Mouse (Mus musculus): ENCODE measurements around the gene Tcf15. TPM values are rescaled to one million over a fixed set of nuclear protein-coding genes. Genes with fewer than 3 reads are reported as not detected.

The Tcf15 gene
- polyA plus RNA-seq, 1 experiment: 0.53 TPM

DNA sequence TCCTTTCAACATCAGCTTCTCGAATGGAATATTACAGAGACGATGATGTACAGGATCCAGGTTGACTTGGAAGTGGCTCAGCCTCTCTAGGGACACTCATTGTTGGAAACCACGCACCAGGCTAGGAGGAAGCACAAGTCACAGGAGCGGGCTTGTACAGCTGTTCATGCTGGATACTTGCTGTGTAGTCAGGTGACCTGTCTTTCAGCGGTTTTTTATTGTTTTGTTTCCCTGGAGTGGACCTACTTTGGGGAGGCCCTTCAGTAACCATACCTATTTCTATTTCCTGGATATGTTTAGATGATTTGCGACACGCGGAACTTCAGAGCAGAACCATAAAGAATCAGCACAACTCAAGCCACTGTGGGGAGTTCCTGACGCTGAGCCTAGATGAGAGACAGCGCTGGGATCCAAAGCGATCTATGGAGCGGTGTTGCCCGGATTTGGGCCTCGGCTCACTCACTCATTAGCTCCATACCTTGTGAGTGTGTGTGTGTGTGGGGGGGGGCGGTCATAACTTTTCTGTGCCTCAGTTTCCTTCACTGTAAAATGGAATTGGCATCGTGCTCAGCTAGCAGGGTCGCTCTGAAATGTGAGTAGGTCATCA lies 38.5 kb upstream of the Tcf15 start:
- H3K4me3 ChIP-seq (ENCODE audit: control insufficient read depth, low read depth, low read length): peak overlapping the region; percentile 86
- TF ChIP-seq CTCF (IDR thresholded peaks at IDR 0.05; ENCODE audit: control insufficient read depth, insufficient read depth, insufficient replicate concordance, low read depth, low read length) (no peak), POLR2A (IDR thresholded peaks at IDR 0.05; ENCODE audit: control insufficient read depth, low read depth, low read length) (no peak)
- H3K27me3 ChIP-seq (ENCODE audit: control insufficient read depth, insufficient read depth, low read length): no peaks in the 10 kb centered on the region
- no peaks in the 10 kb centered on the region for H3K36me3 ChIP-seq (ENCODE audit: control insufficient read depth, insufficient read depth, low read length)
- H3K4me1 ChIP-seq (ENCODE audit: control insufficient read depth, insufficient read depth, low read length): peaks cover 3% of the 10 kb centered on the region
- no peak overlapping the region for H3K27ac ChIP-seq (ENCODE audit: control insufficient read depth, insufficient read depth, low read depth, low read length)

DNA sequence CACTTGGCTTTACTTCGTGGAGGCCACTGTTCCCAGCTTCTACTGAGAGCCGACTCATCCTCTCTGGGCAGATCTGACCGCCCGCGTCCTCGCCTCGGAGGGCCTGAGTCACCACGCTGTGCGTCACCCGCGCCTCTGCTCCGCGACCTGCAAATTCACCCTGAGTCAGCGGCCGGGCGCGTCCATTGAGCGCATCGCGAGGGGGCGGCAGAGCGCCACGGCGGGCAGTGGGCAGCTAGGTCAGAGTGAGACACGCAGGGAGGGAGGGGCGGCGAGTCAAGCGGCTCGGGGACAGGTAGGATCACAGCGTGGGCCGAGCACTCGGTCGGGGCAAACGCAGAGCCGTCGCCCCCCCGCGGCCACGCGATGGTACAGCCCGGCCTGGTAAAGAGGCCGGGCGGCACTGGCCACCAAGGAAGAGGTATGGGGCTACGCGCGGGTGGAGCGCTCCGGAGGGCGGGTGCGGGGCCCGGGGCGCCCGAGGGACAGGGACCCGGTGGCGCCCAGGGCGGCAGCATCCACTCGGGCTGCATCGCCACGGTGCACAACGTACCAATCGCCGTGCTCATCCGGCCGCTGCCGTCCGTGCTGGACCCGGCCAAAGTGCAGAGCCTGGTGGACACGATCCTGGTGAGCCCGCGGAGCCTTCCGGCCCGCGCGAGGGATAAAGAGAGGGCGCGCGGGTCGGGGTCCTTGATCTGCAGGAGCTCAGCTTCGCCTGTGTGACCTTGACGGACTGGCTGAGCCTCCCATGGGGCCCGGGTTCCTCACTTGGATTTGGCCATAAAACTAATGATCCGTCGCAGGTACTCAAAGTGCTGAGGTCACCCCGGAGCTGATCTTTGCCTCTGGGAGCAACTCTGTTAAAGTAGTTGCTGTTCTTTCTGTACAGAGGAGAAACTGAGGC lies 37.8 kb upstream of the Tcf15 start, which contains the start of gene Srxn1:
Gene Srxn1 (plus strand): TSS at position 199 of the 907 bp plus-strand sequence.
- peak within 1 kb of the TSS; percentile 48; the same call in 1 of the 2 replicates for H3K27ac ChIP-seq (ENCODE audit: control insufficient read depth, insufficient read depth, low read depth, low read length)
- H3K27me3 ChIP-seq (ENCODE audit: control insufficient read depth, insufficient read depth, low read length): no peaks in the 10 kb centered on the region
- H3K4me1 ChIP-seq (ENCODE audit: control insufficient read depth, insufficient read depth, low read length): peaks cover 3% of the 10 kb centered on the region
- peak within 1 kb of the TSS; percentile 86 for H3K4me3 ChIP-seq (ENCODE audit: control insufficient read depth, low read depth, low read length)
- peak; percentile 62 for TF ChIP-seq POLR2A (IDR thresholded peaks at IDR 0.05; ENCODE audit: control insufficient read depth, low read depth, low read length)
- no peak for TF ChIP-seq CTCF (IDR thresholded peaks at IDR 0.05; ENCODE audit: control insufficient read depth, insufficient read depth, insufficient replicate concordance, low read depth, low read length)
- H3K36me3 ChIP-seq (ENCODE audit: control insufficient read depth, insufficient read depth, low read length): no peaks in the 10 kb centered on the region

DNA sequence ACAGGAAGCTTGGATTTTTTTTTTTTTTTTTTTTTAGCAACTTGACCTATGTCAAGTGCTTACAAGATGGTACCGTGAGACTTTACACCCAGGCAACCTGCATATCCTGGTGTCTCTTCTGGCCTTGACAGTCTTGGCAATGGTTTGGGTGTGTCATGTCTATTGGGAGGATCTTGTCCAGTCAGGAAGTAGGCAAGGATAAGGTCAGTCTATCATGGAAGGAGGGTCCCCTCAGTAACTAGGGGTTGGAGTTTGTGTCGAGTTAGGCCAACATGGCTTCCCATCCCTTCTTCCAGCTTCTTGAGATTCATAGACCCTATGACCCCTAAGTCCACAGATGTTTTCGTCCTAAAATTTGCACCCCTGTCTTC lies 37.2 kb upstream of the Tcf15 start:
- Histone ChIP-seq H3K4me1 (ENCODE audit: control insufficient read depth, insufficient read depth, low read length) (peaks cover 3% of the 10 kb centered on the region), H3K4me3 (ENCODE audit: control insufficient read depth, low read depth, low read length) (peak overlapping the region; percentile 86), H3K27ac (ENCODE audit: control insufficient read depth, insufficient read depth, low read depth, low read length) (no peak overlapping the region), H3K36me3 (ENCODE audit: control insufficient read depth, insufficient read depth, low read length) (no peaks in the 10 kb centered on the region), H3K27me3 (ENCODE audit: control insufficient read depth, insufficient read depth, low read length) (no peaks in the 10 kb centered on the region)
- TF ChIP-seq CTCF (IDR thresholded peaks at IDR 0.05; ENCODE audit: control insufficient read depth, insufficient read depth, insufficient replicate concordance, low read depth, low read length): no peak
- TF ChIP-seq POLR2A (IDR thresholded peaks at IDR 0.05; ENCODE audit: control insufficient read depth, low read depth, low read length): no peak

DNA sequence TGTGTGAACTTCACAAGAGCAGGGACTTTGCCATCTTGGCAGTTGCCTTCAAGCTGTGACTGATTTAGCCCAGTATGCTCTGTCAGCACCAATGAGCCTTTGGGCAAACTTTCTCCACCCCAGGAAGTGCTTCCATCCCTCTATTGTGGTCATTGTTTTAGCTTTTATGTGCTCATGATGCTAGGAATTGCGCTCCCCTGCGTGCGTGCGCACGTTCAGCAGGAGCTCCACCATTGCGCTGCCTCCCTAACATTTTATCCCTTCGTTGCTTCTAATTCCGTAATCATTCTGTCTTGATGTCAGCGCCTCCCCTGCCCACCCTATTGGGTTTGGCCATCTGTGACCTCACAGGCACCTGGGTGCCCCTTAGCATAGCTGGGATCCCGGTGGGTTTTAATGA lies 36.8 kb upstream of the Tcf15 start:
- H3K27me3 ChIP-seq (ENCODE audit: control insufficient read depth, insufficient read depth, low read length): no peaks in the 10 kb centered on the region
- peak overlapping the region; percentile 86 for H3K4me3 ChIP-seq (ENCODE audit: control insufficient read depth, low read depth, low read length)
- TF ChIP-seq CTCF (IDR thresholded peaks at IDR 0.05; ENCODE audit: control insufficient read depth, insufficient read depth, insufficient replicate concordance, low read depth, low read length) (no peak), POLR2A (IDR thresholded peaks at IDR 0.05; ENCODE audit: control insufficient read depth, low read depth, low read length) (peak; percentile 52; the same call in 1 of the 2 replicates)

DNA sequence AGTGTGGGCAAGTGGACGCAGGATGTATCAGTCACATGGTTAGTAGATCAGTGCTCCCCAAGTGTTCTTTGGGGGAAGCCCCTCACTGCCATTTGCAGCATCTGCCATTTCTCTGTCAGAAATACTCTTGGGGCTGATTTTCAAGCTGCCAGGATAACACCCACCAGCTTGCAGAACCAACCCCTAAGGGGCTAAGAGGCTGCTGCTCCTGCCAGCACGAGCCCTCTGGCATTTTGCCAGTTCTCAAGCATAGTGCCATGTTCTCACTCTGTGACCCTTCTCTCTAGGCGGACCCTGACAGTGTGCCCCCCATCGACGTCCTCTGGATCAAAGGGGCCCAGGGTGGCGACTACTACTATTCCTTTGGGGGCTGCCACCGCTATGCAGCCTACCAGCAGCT lies 34.7 kb upstream of the Tcf15 start:
- no peaks in the 10 kb centered on the region for H3K36me3 ChIP-seq (ENCODE audit: control insufficient read depth, insufficient read depth, low read length)
- no peak for TF ChIP-seq CTCF (IDR thresholded peaks at IDR 0.05; ENCODE audit: control insufficient read depth, insufficient read depth, insufficient replicate concordance, low read depth, low read length)
- no peak for TF ChIP-seq POLR2A (IDR thresholded peaks at IDR 0.05; ENCODE audit: control insufficient read depth, low read depth, low read length)
- peak overlapping the region; percentile 60 for H3K4me3 ChIP-seq (ENCODE audit: control insufficient read depth, low read depth, low read length)
- no peaks in the 10 kb centered on the region for H3K27me3 ChIP-seq (ENCODE audit: control insufficient read depth, insufficient read depth, low read length)
- no peak overlapping the region for H3K27ac ChIP-seq (ENCODE audit: control insufficient read depth, insufficient read depth, low read depth, low read length)
- peaks cover 9% of the 10 kb centered on the region for H3K4me1 ChIP-seq (ENCODE audit: control insufficient read depth, insufficient read depth, low read length)

More for the DNA sequence above, 36.8 kb upstream of the Tcf15 start:
- H3K36me3 ChIP-seq (ENCODE audit: control insufficient read depth, insufficient read depth, low read length): no peaks in the 10 kb centered on the region
- peaks cover 3% of the 10 kb centered on the region for H3K4me1 ChIP-seq (ENCODE audit: control insufficient read depth, insufficient read depth, low read length)
- H3K27ac ChIP-seq (ENCODE audit: control insufficient read depth, insufficient read depth, low read depth, low read length): 0 out of 2 replicates have a peak overlapping the region, but pooled peaks have one; percentile 14

DNA sequence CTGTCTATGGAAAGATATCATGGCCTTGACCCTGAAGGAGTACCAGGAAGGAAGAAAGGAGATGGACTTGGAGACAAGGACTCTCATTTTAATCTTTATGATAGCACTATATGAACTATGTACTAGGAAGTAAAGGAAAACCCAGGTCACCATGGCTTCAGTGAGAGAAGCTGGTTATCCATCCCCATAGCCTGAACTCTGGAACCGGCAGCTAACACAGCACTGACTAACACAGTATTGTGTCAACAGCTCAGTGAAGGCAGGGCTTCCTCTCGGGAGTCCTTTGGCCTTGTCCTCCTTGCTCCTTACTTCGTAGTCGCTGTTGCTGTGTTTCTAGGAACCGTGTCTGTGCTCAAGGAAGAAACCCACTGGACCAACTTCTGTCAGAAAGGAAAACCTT lies 34.0 kb upstream of the Tcf15 start:
- Histone ChIP-seq H3K4me1 (ENCODE audit: control insufficient read depth, insufficient read depth, low read length) (peaks cover 13% of the 10 kb centered on the region), H3K4me3 (ENCODE audit: control insufficient read depth, low read depth, low read length) (no peak overlapping the region; the same call in 1 of the 2 replicates), H3K27me3 (ENCODE audit: control insufficient read depth, insufficient read depth, low read length) (no peaks in the 10 kb centered on the region), H3K36me3 (ENCODE audit: control insufficient read depth, insufficient read depth, low read length) (no peaks in the 10 kb centered on the region), H3K27ac (ENCODE audit: control insufficient read depth, insufficient read depth, low read depth, low read length) (no peak overlapping the region)
- TF ChIP-seq POLR2A (IDR thresholded peaks at IDR 0.05; ENCODE audit: control insufficient read depth, low read depth, low read length): no peak
- TF ChIP-seq CTCF (IDR thresholded peaks at IDR 0.05; ENCODE audit: control insufficient read depth, insufficient read depth, insufficient replicate concordance, low read depth, low read length): no peak

DNA sequence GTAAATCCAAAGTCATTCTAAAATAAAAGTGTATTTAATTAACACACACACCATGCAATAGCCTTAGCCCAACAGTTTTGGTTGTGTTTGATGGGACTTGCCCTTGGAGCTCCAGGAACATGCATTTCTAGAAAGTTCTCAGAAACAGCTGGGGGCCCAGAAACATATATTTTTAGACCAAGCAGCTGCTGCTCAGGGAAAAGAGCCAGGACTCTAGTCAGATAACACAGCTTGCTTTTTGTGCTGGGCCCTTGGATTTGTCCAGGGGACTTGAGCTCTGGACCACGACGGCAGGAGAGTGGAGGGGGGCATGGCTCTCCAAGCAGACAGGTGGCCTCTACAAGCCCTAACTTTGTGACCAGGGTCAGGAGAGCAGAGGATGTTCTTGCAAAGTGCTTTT lies 32.0 kb upstream of the Tcf15 start:
- no peak overlapping the region for H3K4me3 ChIP-seq (ENCODE audit: control insufficient read depth, low read depth, low read length)
- H3K4me1 ChIP-seq (ENCODE audit: control insufficient read depth, insufficient read depth, low read length): peaks cover 16% of the 10 kb centered on the region
- TF ChIP-seq POLR2A (IDR thresholded peaks at IDR 0.05; ENCODE audit: control insufficient read depth, low read depth, low read length) (no peak), CTCF (IDR thresholded peaks at IDR 0.05; ENCODE audit: control insufficient read depth, insufficient read depth, insufficient replicate concordance, low read depth, low read length) (no peak)
- H3K36me3 ChIP-seq (ENCODE audit: control insufficient read depth, insufficient read depth, low read length): no peaks in the 10 kb centered on the region
- no peak overlapping the region for H3K27ac ChIP-seq (ENCODE audit: control insufficient read depth, insufficient read depth, low read depth, low read length)
- H3K27me3 ChIP-seq (ENCODE audit: control insufficient read depth, insufficient read depth, low read length): no peaks in the 10 kb centered on the region
